Mouse (Mus musculus): ENCODE data around the gene Tigar. TPM values are rescaled to one million over a fixed set of nuclear protein-coding genes. Genes with fewer than 3 reads are reported as not detected.

The Tigar gene
- polyA plus RNA-seq, 1 experiment from 2014 or later: 3.2 TPM

GRCm38 (mm10) chr6:127106726-127107125 is 2.6 kb downstream of the Tigar start:
- H3K9ac ChIP-seq: no peak overlapping the region
- H3K9me3 ChIP-seq: no peaks in the 10 kb centered on the region
- no peak for ATAC-seq (ENCODE audit: borderline replicate concordance, extremely low read depth, low FRiP score, low TSS enrichment)
- H3K4me3 ChIP-seq: no peak overlapping the region
- WGBS: 53% methylated on average over 5 of the region's 5 CpGs
- no peaks in the 10 kb centered on the region for H3K36me3 ChIP-seq
- no peak overlapping the region for H3K4me2 ChIP-seq
- no peak overlapping the region for H3K27ac ChIP-seq
- no peaks in the 10 kb centered on the region for H3K27me3 ChIP-seq
- H3K4me1 ChIP-seq: peaks cover 12% of the 10 kb centered on the region; the same call in 1 of the 2 replicates

- no peak for ATAC-seq (ENCODE audit: borderline replicate concordance, extremely low read depth, low FRiP score, low TSS enrichment)
- Histone ChIP-seq H3K9me3 (no peaks in the 10 kb centered on the region), H3K9ac (no peak overlapping the region), H3K4me3 (no peak overlapping the region), H3K4me2 (no peak overlapping the region), H3K36me3 (no peaks in the 10 kb centered on the region), H3K27ac (no peak overlapping the region), H3K27me3 (no peaks in the 10 kb centered on the region), H3K4me1 (peaks cover 12% of the 10 kb centered on the region; the same call in 1 of the 2 replicates)
- 79% methylated on average over 5 of the region's 5 CpGs for WGBS
Observed at GRCm38 (mm10) chr6:127106189-127106588, 3.2 kb downstream of the Tigar start.

- Histone ChIP-seq H3K27me3 (no peaks in the 10 kb centered on the region), H3K27ac (no peak overlapping the region), H3K36me3 (no peaks in the 10 kb centered on the region), H3K9ac (no peak overlapping the region), H3K4me2 (no peak overlapping the region), H3K9me3 (no peaks in the 10 kb centered on the region), H3K4me3 (no peak overlapping the region), H3K4me1 (peaks cover 12% of the 10 kb centered on the region; the same call in 1 of the 2 replicates)
- WGBS: 67% methylated on average over 6 of the region's 6 CpGs
- no peak for ATAC-seq (ENCODE audit: borderline replicate concordance, extremely low read depth, low FRiP score, low TSS enrichment)
Observed at GRCm38 (mm10) chr6:127105107-127105506, 4.2 kb downstream of the Tigar start.

- ATAC-seq (ENCODE audit: borderline replicate concordance, extremely low read depth, low FRiP score, low TSS enrichment): no peak
- no peaks in the 10 kb centered on the region for H3K9me3 ChIP-seq
- no peak overlapping the region for H3K27ac ChIP-seq
- H3K4me3 ChIP-seq: no peak overlapping the region
- peaks cover 9% of the 10 kb centered on the region; the same call in 1 of the 2 replicates for H3K4me1 ChIP-seq
- no peaks in the 10 kb centered on the region for H3K27me3 ChIP-seq
- no peak overlapping the region for H3K9ac ChIP-seq
- no peaks in the 10 kb centered on the region for H3K36me3 ChIP-seq
- no peak overlapping the region for H3K4me2 ChIP-seq
- WGBS: 80% methylated on average over 7 of the region's 7 CpGs
Observed at GRCm38 (mm10) chr6:127104396-127105029, 4.8 kb downstream of the Tigar start.

GRCm38 (mm10) chr6:127103506-127104275 is 5.7 kb downstream of the Tigar start:
- Histone ChIP-seq H3K27ac (no peak overlapping the region), H3K4me3 (no peak overlapping the region), H3K27me3 (no peaks in the 10 kb centered on the region), H3K9me3 (no peaks in the 10 kb centered on the region), H3K4me1 (peaks cover 5% of the 10 kb centered on the region; the same call in 1 of the 2 replicates), H3K36me3 (no peaks in the 10 kb centered on the region), H3K9ac (no peak overlapping the region), H3K4me2 (no peak overlapping the region)
- ATAC-seq (ENCODE audit: borderline replicate concordance, extremely low read depth, low FRiP score, low TSS enrichment): no peak
- WGBS: 82% methylated on average over 6 of the region's 6 CpGs

GRCm38 (mm10) chr6:127094565-127094964 is 14.8 kb downstream of the Tigar start:
- H3K4me2 ChIP-seq: no peak overlapping the region
- ATAC-seq (ENCODE audit: borderline replicate concordance, extremely low read depth, low FRiP score, low TSS enrichment): no peak
- 50% methylated on average over 7 of the region's 7 CpGs for WGBS
- H3K4me3 ChIP-seq: no peak overlapping the region
- H3K9me3 ChIP-seq: no peaks in the 10 kb centered on the region
- H3K27ac ChIP-seq: no peak overlapping the region
- H3K9ac ChIP-seq: no peak overlapping the region
- peaks cover 4% of the 10 kb centered on the region; the same call in 1 of the 2 replicates for H3K36me3 ChIP-seq
- no peaks in the 10 kb centered on the region for H3K4me1 ChIP-seq
- no peaks in the 10 kb centered on the region for H3K27me3 ChIP-seq

- Histone ChIP-seq H3K27ac (no peak overlapping the region), H3K4me2 (no peak overlapping the region), H3K4me1 (no peaks in the 10 kb centered on the region), H3K4me3 (no peak overlapping the region), H3K36me3 (0 out of 2 replicates have a peak, but pooled peaks cover 4% of the 10 kb centered on the region), H3K9me3 (no peaks in the 10 kb centered on the region), H3K27me3 (peaks cover 9% of the 10 kb centered on the region), H3K9ac (no peak overlapping the region)
- no peak for ATAC-seq (ENCODE audit: borderline replicate concordance, extremely low read depth, low FRiP score, low TSS enrichment)
- WGBS: 48% methylated on average over 4 of the region's 4 CpGs
Observed at GRCm38 (mm10) chr6:127086739-127087138, 22.6 kb downstream of the Tigar start.

GRCm38 (mm10) chr6:127081820-127082219 is 27.5 kb downstream of the Tigar start:
- no peak for ATAC-seq (ENCODE audit: borderline replicate concordance, extremely low read depth, low FRiP score, low TSS enrichment)
- Histone ChIP-seq H3K4me3 (no peak overlapping the region), H3K4me2 (no peak overlapping the region), H3K9ac (no peak overlapping the region), H3K27me3 (peaks cover 41% of the 10 kb centered on the region), H3K9me3 (no peaks in the 10 kb centered on the region), H3K4me1 (peaks cover 8% of the 10 kb centered on the region), H3K27ac (no peak overlapping the region), H3K36me3 (no peaks in the 10 kb centered on the region)
- 65% methylated on average over 6 of the region's 6 CpGs for WGBS

- no peaks in the 10 kb centered on the region for H3K9me3 ChIP-seq
- ATAC-seq (ENCODE audit: borderline replicate concordance, extremely low read depth, low FRiP score, low TSS enrichment): peak; percentile 64; the same call in 1 of the 2 replicates
- peaks cover 48% of the 10 kb centered on the region for H3K27me3 ChIP-seq
- H3K4me3 ChIP-seq: peak overlapping the region; percentile 45
- peaks cover 8% of the 10 kb centered on the region for H3K4me1 ChIP-seq
- H3K36me3 ChIP-seq: no peaks in the 10 kb centered on the region
- peak overlapping the region; percentile 17 for H3K9ac ChIP-seq
- peak overlapping the region; percentile 87 for H3K4me2 ChIP-seq
- WGBS: 2% methylated on average over 59 of the region's 59 CpGs
- H3K27ac ChIP-seq: no peak overlapping the region
Observed at GRCm38 (mm10) chr6:127079867-127080731, 29.3 kb downstream of the Tigar start.

GRCm38 (mm10) chr6:127072817-127073216 is 36.5 kb downstream of the Tigar start, which contains the start of gene Fgf23:
Gene Fgf23 (plus strand): TSS chr6:127072902.
- no peaks in the 10 kb centered on the region for H3K36me3 ChIP-seq
- 3% methylated on average over 5 of the region's 5 CpGs for WGBS
- peaks cover 10% of the 10 kb centered on the region for H3K27me3 ChIP-seq
- H3K4me2 ChIP-seq: peak within 1 kb of the TSS; percentile 20; the same call in 1 of the 2 replicates
- H3K9ac ChIP-seq: no peak within 1 kb of the TSS
- H3K27ac ChIP-seq: no peak within 1 kb of the TSS
- H3K4me1 ChIP-seq: no peaks in the 10 kb centered on the region
- peak; percentile 96 for ATAC-seq (ENCODE audit: borderline replicate concordance, extremely low read depth, low FRiP score, low TSS enrichment)
- H3K4me3 ChIP-seq: no peak within 1 kb of the TSS
- H3K9me3 ChIP-seq: no peaks in the 10 kb centered on the region

- Histone ChIP-seq H3K4me2 (peak overlapping the region; percentile 33), H3K36me3 (no peaks in the 10 kb centered on the region), H3K4me3 (0 out of 2 replicates have a peak overlapping the region, but pooled peaks have one; percentile 0), H3K4me1 (peaks cover 4% of the 10 kb centered on the region; the same call in 1 of the 2 replicates), H3K9me3 (no peaks in the 10 kb centered on the region), H3K27ac (no peak overlapping the region), H3K27me3 (no peaks in the 10 kb centered on the region), H3K9ac (no peak overlapping the region)
- ATAC-seq (ENCODE audit: borderline replicate concordance, extremely low read depth, low FRiP score, low TSS enrichment): no peak
- 3% methylated on average over 14 of the region's 14 CpGs for WGBS
Observed at GRCm38 (mm10) chr6:127064815-127065214, 44.5 kb downstream of the Tigar start.

All from lung, embryonic 15.5 days (tissue).